Mouse (Mus musculus) left cerebral cortex, adult 18-20 months (tissue): Measurements from ENCODE around the gene 6330409D20Rik. TPM values are rescaled to one million over a fixed set of nuclear protein-coding genes. Genes with fewer than 3 reads are reported as not detected.
A peak's percentile ranks its signal among the peaks of the same experiment; 100 is the strongest.

Source experiments
- DNase-seq, 2 experiments: peaks; one replicate each; pipeline ENCODE4 v3.0.0; 2021 to 2022; ENCODE audit warnings: low spot score in 2 of 2, mixed read lengths in 1 of 2
- long read RNA-seq, 2 experiments: library from polyadenylated mRNA; stranded (forward); transcript quantifications; one replicate each; pipeline ENCODE4 v2.0.0; 2021
- total RNA-seq, 2 experiments: library from RNA; stranded (reverse); gene quantifications; 2 replicates each; pipeline ENCODE4 v1.2.3; 2021

Gene 6330409D20Rik
- total RNA-seq = 1 to 10 TPM; 2.2 to 2.8 TPM
- long read RNA-seq, experiment 1, partial matches to known transcripts = 0 of 3 reads
- long read RNA-seq, experiment 1, other reads (novel, unspliced or antisense) = 3 of 3 reads
- long read RNA-seq, experiment 2, partial matches to known transcripts = 0 of 3 reads
- long read RNA-seq, experiment 2, other reads (novel, unspliced or antisense) = 2 of 3 reads

- DNase-seq = no peak
Measured at GRCm38 (mm10) chr2:32740916-32741272, at the start of gene 6330409D20Rik. Gene 6330409D20Rik, minus strand, starts transcription at chr2:32741016.

GRCm38 (mm10) chr2:32788581-32788980, 47.8 kb upstream of the 6330409D20Rik start:
- no peak for DNase-seq

GRCm38 (mm10) chr2:32787176-32787575, 46.4 kb upstream of the 6330409D20Rik start:
- no peak for DNase-seq

GRCm38 (mm10) chr2:32784048-32784681, 43.3 kb upstream of the 6330409D20Rik start, which contains the start of gene Cfap157:
Gene Cfap157, minus strand, starts transcription at chr2:32784428.
- DNase-seq = no peak

GRCm38 (mm10) chr2:32781710-32782109, 40.9 kb upstream of the 6330409D20Rik start:
- no peak for DNase-seq

- no peak for DNase-seq
Measured at GRCm38 (mm10) chr2:32779714-32780113, 38.9 kb upstream of the 6330409D20Rik start.

- peak; percentile 65 to 70 for DNase-seq
Measured at GRCm38 (mm10) chr2:32779131-32779530, 38.3 kb upstream of the 6330409D20Rik start.

- DNase-seq = no peak
Measured at GRCm38 (mm10) chr2:32778081-32778480, 37.3 kb upstream of the 6330409D20Rik start.

- DNase-seq = no peak
Measured at GRCm38 (mm10) chr2:32776192-32776591, 35.4 kb upstream of the 6330409D20Rik start.

- DNase-seq = peak; percentile 96 to 98
Measured at GRCm38 (mm10) chr2:32775359-32776074, 34.7 kb upstream of the 6330409D20Rik start, which contains the start of the genes Ttc16 and Ptrh1. Gene Ttc16, minus strand, starts transcription at chr2:32775633. Gene Ptrh1, plus strand, starts transcription at chr2:32775786.

GRCm38 (mm10) chr2:32772626-32773279, 31.9 kb upstream of the 6330409D20Rik start:
- no peak for DNase-seq

- no peak for DNase-seq
Measured at GRCm38 (mm10) chr2:32771886-32772285, 31.1 kb upstream of the 6330409D20Rik start.

- DNase-seq = no peak
Measured at GRCm38 (mm10) chr2:32769327-32770085, 28.7 kb upstream of the 6330409D20Rik start.

GRCm38 (mm10) chr2:32768661-32769285, 28.0 kb upstream of the 6330409D20Rik start:
- no peak for DNase-seq

GRCm38 (mm10) chr2:32767241-32767640, 26.4 kb upstream of the 6330409D20Rik start:
- no peak for DNase-seq

- no peak for DNase-seq
Measured at GRCm38 (mm10) chr2:32763353-32763752, 22.5 kb upstream of the 6330409D20Rik start.

- peak in 1 of 2 experiments; percentile 37 for DNase-seq
Measured at GRCm38 (mm10) chr2:32761859-32762258, 21.0 kb upstream of the 6330409D20Rik start.

GRCm38 (mm10) chr2:32761361-32761760, 20.5 kb upstream of the 6330409D20Rik start:
- peak; percentile 45 to 52 for DNase-seq

GRCm38 (mm10) chr2:32759001-32759400, 18.2 kb upstream of the 6330409D20Rik start:
- DNase-seq = no peak

- no peak for DNase-seq
Measured at GRCm38 (mm10) chr2:32758503-32758902, 17.7 kb upstream of the 6330409D20Rik start.
